Mouse (Mus musculus) heart, postnatal 14 days (tissue): Measurements from ENCODE around the gene Cnpy1. TPM values are rescaled to one million over a fixed set of nuclear protein-coding genes. Genes with fewer than 3 reads are reported as not detected.

Source experiments
- DNase-seq, 2 experiments: peaks; one replicate each; pipeline ENCODE4 v3.0.0; 2021 to 2022
- intact Hi-C: fragments of 180-260 bp; cut with DNase I; formaldehyde crosslinking; loops from one replicate; pipeline ENCODE4 v1.15.1; 2025
- total RNA-seq, 2 experiments: library from RNA; stranded (reverse); gene quantifications; 2 replicates each; pipeline ENCODE4 v1.2.3; 2021

The Cnpy1 gene
- total RNA-seq, 2 experiments from 2014 or later = not detected

DNA sequence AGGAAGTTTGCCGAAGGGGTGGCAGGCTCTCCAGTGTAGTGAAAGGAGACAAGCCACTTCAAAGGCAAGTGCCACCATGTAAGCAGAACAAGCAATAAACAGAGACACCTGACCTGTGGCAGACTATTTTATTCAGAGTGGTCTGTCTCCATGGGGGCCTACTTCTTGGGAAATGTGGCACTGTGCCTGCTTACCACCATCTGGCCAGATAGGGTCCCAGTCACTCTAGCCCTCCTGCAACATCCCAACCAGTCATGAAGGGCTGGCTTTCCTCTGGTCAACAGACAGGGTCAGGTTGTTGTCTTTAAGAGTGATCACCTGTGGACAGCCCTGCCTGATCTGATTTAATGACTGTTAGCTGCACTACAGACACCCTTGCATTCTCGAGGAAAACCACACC, 50.1 kb downstream of the Cnpy1 start:
- intact Hi-C loops = no loop called here
- DNase-seq = no peak

DNA sequence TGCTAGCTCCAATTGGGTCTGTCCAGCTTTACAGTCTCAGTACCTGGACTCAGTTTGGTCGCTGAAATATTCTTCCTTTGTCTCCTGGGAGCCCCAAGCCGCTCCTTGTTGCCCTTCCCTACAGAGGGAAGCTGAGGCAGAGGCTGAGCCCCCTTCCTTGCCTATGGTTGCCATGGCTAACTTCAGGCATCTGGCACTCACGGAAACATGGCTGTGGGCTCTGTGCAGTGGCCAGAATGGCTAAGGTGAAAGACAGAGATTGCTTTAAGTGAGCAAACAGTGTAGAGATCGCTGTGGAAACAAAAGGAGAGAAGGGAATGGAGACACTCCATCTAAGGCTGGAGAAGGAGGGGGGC, 53.5 kb downstream of the Cnpy1 start:
- DNase-seq = no peak
- intact Hi-C loops = no loop called here

GRCm38 (mm10) chr5:28191201-28192098, 54.2 kb downstream of the Cnpy1 start:
- no peak for DNase-seq
- intact Hi-C loops = no loop called here

DNA sequence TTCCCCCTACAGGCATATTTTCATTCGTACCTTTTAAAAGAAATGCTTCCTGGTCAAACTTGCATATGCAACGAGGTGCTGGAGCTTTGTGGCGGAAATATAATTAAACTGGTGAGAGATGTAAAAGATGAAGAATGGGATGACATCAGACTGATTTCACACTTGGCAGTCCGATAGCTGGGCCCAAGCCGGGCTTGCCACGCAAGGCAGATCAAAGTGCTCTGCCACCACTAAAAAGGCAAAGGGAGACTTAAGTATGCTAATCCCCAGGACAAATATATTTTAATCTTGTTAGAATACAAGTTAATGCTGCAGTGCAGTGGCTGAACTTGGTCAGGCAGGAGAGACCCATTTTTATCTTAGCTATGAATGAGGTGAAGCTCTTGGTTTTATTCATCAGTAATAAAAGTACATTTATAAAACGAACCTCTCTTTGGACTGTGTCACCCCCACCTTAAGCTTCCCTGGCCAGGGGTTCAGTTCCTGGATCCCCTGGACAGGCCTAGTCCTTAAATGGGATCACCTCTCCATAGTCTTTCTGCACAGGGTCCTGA, 66.3 kb downstream of the Cnpy1 start:
- intact Hi-C loops = no loop called here
- no peak for DNase-seq

DNA sequence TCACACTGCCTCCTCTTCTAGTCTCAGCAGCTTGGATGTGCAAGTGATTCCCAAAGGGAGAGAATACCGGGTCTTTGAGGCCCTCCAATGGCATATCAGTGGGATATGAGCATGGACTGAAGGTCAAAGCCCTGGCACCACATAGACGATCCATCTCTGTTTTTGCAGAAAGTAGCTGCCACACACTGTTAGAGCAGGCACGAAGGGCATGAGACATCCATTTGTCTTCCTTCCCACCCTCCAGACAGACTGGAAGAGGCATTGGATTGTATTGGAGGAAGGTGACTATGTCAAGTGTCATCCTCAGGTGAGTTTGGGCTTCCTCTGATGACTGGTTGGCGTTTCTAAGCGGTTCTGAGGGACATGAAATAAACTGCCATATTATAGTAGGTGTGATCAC, 67.3 kb downstream of the Cnpy1 start:
- DNase-seq = no peak
- intact Hi-C loops = no loop called here

- intact Hi-C loops = no loop called here
- no peak for DNase-seq
Observed at GRCm38 (mm10) chr5:28176585-28176984, 69.0 kb downstream of the Cnpy1 start.

GRCm38 (mm10) chr5:28176023-28176422, 69.6 kb downstream of the Cnpy1 start:
- no peak for DNase-seq
- intact Hi-C loops = no loop called here

- intact Hi-C loops = no loop called here
- DNase-seq = no peak
Observed at GRCm38 (mm10) chr5:28175570-28175919, 70.1 kb downstream of the Cnpy1 start.

DNA sequence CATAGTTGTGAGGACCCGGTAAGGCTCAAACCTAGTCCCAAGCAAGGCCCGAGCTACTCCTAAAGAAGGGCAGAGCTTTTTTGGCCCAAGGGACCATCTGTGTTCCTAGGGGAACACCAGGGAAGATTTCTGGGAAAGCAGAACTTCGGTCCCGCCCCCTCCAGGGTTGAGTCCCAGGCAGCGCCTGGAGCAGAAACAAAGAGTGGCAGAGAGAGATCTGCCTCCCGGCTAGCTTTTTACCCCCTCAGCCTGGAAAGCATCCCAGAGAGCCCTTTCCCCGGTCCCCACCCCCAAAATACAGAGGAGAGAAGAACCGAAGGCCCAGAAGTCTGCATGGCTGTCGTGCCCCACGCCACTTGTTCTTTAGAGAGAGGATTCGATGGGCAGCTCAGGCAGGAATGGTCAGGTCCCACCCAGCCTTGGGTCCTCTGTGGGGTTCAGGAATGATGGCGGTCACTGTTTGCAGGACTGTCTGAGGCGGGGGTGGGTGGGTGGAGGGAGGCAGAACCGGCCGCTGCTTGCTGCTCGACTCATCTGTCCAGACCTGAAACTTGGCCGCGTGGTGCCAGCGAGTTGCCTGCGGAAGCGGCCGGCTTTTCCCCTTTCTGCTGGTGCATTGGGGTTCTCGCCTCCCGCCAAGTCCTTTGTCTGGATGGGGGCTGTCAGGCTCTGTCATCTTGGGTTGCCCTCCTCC, 70.6 kb downstream of the Cnpy1 start:
- intact Hi-C loops = no loop called here
- no peak for DNase-seq

GRCm38 (mm10) chr5:28174086-28174485, 71.5 kb downstream of the Cnpy1 start:
- intact Hi-C loops = no loop called here
- no peak for DNase-seq

- intact Hi-C loops = no loop called here
Observed at GRCm38 (mm10) chr5:28173674-28174073, 71.9 kb downstream of the Cnpy1 start.

DNA sequence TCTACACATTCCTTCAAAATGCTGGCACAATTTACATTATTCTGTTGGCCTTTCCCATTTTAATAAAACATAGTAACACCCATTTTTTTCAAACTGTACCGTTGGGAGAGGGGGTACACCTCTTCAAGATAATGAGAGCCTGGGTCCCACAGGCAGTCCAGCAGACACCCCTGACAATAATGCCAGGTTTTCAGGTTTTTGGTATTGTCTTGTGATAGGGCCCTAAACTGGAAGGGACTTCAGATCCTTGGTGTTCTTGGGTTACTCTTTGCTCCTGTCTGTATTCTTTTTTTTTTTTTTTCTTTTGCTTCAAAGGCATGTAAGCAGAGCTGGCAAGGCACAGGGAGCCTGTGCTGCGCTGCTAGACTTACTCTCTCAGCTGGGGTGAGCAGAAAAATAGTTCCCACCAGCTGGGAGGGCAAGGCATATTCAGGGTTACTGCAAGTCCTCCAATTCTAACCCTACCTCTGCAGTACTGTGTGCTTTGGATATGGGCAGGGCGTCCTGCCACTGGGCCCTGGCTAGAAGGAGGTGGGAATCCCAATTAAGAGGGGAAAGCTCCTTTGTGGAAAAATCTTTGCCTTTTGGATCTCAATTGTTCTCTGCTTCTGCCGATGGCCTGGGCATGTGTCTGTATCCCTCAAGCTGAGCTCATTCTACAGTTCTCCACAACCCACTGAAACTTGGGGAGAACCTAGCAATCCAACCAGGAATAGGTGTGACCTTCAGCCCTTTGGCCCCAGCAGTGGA, 72.5 kb downstream of the Cnpy1 start:
- no peak for DNase-seq
- intact Hi-C loops = no loop called here

More at GRCm38 (mm10) chr5:28173674-28174073, 71.9 kb downstream of the Cnpy1 start:
- no peak for DNase-seq

GRCm38 (mm10) chr5:28172261-28172920, 73.2 kb downstream of the Cnpy1 start:
- DNase-seq = no peak
- intact Hi-C loops = no loop called here

GRCm38 (mm10) chr5:28171667-28172066, 73.9 kb downstream of the Cnpy1 start:
- intact Hi-C loops = no loop called here
- DNase-seq = no peak

- DNase-seq = no peak
- intact Hi-C loops = no loop called here
Observed at GRCm38 (mm10) chr5:28170892-28171291, 74.7 kb downstream of the Cnpy1 start.

DNA sequence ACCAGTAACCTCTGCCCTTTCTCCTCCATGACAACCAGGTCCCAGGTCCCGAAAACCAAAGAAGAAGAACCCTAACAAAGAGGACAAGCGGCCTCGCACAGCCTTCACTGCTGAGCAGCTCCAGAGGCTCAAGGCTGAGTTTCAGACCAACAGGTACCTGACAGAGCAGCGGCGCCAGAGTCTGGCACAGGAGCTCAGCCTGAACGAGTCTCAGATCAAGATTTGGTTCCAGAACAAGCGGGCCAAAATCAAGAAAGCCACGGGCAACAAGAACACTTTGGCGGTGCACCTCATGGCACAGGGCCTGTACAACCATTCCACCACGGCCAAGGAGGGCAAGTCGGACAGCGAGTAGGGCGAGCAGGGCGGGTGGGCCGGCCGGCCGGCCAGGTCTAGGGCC, 75.5 kb downstream of the Cnpy1 start:
- DNase-seq = no peak
- intact Hi-C loops = no loop called here

GRCm38 (mm10) chr5:28169166-28169801, 76.3 kb downstream of the Cnpy1 start:
- no peak for DNase-seq
- intact Hi-C loops = loop anchor here (5.0 kb wide), 1 partner anchor 47 kb away; no protein-coding TSS in a partner anchor

- DNase-seq = no peak
- intact Hi-C loops = loop anchor here (5.0 kb wide), 1 partner anchor 46 kb away; no protein-coding TSS in a partner anchor
Observed at GRCm38 (mm10) chr5:28168253-28169165, 77.1 kb downstream of the Cnpy1 start.
